Mouse (Mus musculus) T-helper 1 cell (primary cell): ENCODE data around the gene Mag.
"Not testable (repeated sequence)": the region's sequence is repeated elsewhere in the genome, so short reads cannot be mapped to it uniquely, and the experiment has no call there.

Source experiments
- in situ Hi-C: fragments of 300-600 bp; cut with MboI, MseI; formaldehyde crosslinking; loops from one replicate; pipeline ENCODE4 v1.15.1; 2025; ENCODE audit warnings: high pct_unique_total_duplicates

The Mag gene

DNA sequence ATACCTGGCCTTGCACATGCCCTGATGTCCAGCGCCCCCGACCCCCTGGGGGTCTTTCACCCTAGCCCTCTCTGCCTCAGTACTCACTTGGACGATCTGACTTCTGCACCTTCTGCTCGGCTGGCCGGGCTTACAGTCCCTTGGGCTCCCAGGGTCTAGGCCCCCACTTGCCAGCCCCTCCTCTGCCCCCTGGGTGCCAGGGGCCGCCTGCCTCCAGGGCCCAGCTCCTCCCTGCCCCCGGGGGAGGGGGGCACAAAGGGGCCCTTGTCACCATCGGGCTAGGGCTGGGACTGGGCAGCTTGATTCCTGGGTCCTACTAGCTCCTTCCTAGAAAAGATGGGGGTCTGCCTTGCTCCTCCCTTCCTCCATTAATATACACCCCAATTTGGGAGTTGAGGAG, at the start of gene Mag:
TSS of gene Mag (minus strand) at position 142 of the 400 bp plus-strand sequence.
- in situ Hi-C loops: no loop called here

DNA sequence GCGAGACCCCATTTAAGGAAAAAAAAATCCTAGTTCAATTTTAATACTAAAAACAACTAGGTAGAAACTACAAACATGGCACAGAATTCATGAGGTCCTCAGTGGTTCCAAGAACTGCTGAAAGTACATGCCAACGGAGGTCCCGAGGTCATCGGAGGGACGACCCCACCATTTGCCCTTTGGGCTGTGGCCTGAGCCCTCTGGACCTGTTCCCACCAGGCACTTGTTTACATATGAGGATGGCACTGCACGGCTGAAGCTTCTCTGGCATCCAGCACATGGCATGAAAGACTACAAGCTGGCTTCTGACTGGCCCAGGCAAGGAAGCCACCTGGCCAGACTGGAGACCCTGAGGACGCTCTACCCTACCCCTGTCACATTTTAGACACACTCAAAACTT, 49.7 kb upstream of the Mag start:
- in situ Hi-C loops: no loop called here

DNA sequence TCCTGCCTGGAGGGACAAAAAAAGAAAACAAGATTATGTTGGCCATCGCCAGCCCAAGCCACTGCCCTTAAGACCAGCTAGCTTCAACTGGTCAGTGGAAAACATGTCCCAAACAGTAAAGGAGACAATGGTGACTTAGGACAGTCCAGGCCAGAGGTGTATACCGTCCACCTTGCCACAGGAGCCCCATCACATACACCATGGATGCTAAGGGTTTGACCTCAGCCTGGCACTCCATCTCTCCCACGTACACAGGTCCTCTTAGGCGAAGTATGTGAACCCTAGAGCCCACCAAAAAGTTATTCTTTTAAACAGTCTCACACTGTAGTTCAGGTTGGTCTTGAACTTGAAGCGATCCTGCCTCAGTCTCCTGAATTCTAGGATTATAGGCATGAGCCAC, 48.2 kb upstream of the Mag start:
- in situ Hi-C loops: no loop called here

DNA sequence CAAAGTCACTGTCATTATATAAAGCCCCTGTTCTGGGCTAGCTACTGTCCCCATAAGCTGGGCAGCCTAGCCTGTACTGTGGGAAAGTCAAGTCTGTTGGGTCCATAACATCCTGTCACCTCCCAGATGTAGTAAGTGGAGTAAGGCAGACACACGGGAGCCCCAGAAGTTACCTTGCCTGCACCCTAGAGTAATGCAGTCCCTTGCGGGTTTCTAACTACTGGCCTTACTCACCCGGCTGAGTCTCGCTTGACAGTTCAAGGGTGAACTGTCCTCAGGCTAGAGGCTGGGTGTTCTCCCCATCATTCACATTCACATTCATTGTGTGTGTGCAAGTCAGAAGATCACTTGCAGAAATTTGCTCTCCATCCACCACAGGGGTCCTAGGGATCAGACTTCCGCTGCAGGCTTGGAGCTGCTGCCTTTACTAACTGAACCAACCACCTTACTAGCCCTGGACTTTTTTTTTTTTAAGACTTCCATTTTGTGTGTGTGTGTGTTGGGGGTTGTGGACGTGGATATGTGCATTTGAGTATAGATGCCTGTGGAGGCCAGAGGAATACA, 45.2 kb upstream of the Mag start:
- in situ Hi-C loops: no loop called here

DNA sequence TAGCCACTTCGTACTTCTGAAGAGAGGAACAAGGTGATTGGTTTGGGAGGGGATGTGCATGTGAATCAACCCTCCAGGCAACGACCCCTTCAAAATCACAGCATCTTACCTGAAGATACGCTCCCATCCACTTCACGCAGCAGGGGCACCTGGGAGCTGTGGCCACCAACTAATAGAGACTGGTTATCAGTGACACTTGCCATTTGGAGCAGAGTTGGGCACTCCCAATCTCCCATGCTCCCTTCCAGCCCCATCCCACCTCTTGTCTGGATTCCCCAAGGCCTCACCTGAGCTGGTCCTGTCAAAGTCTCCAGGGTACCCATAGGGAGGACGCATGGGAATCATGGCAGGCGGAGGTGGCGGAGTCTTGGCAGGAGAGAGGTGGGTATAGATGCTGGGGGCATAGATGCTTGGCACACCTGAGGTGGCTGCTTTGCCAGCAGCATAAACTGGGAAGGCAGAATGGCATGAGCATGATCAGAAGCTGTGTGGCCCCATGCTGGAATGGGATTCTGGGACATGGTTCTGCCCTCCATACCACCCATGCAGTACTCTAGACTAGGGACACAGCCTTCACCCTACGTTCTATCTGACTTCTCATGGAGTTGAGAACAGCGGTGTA, 44.3 kb upstream of the Mag start:
- in situ Hi-C loops: no loop called here

DNA sequence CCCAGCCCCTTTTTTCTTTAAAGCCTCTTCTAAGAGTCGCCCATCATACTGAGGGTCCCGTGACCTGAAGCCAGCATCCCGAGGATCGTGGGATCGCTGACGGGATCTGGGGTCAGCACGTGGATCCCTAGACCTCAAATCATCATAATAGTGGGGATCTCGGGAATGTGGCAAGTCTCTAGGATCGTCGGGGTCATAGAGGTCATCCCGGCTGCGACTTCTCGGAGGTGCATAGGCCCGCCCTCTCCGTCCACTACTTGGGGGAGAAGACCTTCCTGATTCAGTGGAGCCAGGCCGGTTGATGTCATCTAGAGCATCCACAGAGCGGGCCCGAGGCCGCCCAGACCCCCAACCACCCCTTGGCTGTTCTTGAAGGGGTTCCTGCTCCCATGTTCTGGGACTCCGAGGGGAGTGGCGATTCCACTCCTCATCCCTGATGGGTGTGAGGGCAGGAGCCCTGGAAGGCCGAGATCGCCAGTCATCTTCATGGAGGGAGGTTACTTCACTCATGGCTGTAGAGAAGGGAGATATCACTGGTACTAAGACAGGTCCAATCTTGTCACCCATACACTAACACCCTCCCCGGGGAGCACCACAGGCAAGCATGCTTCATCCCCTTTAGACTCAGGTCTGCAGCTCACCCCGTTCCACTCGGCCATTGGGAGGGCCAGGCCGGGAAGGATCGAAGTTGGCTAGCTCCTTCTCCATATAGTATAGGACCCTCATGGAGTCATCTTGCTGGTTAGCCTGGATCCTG, 43.6 kb upstream of the Mag start:
- in situ Hi-C loops: no loop called here

DNA sequence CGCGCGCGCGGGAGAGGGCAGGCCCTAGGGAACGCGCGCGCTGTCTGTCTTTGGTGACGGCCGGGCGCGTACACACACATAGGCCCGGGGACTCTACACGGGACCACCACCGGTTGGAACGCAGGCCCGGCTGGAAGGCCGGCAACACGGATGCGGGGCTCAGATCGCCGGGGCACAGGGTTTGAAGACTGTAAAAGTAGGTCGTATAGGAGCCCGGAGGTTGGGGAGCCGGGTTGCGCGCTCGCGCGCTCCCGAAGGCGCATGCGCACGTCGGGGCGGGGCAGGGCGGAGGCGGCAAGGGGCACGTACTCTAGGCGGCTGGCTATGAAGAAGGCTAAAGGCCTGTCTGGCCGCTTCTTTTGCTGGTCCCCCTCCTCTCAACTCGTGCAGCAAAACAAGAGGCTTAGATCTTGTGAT, 42.7 kb upstream of the Mag start:
- in situ Hi-C loops: no loop called here

DNA sequence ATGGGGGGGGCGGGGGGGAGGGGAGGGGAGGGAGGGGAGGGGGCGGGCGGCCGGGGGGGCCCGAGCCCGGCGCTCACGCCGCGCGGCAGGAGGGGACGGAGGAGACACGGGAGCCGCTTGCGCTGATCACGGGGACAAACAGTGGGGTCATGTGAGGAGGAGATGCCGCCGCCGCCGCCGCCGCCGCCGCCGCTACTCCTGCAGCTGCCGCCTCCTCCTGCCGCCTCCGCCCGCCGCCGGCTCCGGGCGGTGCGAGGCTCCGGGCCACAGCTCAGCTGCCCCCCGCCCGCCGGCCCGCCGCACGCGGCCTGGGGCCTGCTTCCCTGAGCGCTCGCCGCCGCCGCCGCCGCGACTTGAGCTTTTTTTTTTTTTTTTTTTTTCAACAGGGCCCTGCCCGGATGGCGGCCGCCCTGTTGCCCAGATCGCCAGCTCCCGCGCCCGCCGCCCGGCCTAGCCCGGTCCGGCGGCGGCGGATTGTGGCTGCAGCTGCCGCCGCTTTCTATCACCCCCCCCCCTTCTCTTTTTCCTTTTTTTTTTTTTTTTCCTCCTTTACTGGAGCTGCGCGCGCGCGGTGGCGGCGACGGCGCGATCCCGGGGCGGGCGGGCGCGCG, 42.2 kb upstream of the Mag start, which contains the start of gene Usf2:
TSS of gene Usf2 (minus strand) at position 48 of the 611 bp plus-strand sequence.
- in situ Hi-C loops: no loop called here

DNA sequence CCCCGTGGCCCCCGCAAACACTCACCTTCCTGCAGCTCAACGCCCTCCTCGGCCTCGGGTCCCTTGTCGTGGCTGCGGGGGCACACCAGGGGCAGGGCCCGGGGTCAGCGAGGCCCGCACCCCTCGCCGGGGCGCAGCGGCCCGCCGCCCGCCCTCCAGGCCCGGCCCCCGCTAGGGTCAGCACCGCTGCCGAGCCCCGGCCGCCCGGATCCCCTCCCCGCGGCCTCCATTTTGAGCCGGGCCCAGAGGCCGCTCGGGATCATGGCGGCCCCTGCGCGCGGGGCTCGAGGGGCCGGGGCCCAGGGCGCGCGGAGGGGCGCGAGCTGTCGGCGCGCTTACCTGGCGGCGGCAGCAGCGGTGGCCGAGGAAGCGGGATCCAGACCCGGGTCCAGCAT, 41.7 kb upstream of the Mag start:
- in situ Hi-C loops: no loop called here

DNA sequence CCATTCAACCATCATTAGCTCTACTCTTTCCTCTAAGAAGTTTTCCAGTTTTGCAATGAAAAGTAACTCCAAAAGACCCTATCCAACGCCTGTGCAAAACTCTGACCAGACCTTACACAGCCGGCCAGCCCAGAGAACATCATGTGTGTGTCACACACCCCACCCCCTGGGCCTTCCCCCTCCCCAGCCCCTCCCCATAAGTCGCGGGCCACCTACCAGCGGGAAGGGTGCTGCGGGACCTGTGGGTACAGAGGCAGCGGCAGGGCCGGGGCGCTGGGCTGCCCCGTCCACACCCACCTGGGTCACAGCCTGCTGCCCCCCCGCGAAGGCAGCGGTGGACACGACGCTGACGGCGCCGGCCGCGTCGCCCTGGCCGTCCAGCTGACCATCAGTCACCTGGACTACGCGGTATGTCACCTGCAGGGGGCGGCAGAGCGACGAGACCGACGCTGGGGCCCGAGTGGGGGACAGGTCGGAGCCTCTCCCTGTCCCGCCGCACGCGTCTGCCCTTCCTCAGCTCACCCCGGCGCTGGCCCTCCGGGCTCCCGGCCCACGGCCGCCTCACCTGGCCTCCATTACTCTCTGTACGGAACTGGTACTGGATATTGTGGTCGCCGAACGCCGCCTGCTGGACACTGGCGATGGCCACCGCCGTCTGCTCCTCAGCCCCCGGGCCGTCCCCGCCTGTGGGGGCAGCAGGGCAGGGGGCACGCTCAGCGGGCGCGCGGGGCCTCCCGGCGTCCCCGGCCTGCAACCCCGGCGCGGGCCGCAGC, 41.1 kb upstream of the Mag start:
- in situ Hi-C loops: no loop called here

DNA sequence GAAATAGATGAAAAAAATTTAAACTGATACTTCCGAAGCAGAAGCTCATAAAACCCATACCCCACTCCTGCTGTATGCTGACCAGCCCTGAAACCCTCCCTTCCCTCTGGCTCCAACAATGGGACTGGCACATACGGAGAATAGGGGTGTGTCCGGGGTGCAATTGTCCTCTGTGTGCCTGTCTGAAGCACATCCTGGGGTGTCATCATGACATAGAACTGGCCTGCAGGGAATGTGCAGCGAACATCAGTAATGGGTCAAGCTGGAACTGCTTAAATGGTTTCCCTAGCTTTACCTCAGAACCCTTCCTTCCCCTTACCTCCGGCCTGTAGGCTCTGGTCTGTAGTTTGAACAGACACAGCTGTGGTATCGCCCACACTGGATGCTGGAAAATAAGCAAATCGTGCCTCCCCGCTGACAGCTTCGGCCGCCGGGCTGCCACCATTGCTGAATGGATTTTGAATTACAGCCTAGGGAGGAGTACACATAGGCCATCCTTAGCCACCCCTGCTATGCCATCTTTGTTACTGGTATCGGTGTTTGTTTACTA, 40.4 kb upstream of the Mag start:
- in situ Hi-C loops: no loop called here

DNA sequence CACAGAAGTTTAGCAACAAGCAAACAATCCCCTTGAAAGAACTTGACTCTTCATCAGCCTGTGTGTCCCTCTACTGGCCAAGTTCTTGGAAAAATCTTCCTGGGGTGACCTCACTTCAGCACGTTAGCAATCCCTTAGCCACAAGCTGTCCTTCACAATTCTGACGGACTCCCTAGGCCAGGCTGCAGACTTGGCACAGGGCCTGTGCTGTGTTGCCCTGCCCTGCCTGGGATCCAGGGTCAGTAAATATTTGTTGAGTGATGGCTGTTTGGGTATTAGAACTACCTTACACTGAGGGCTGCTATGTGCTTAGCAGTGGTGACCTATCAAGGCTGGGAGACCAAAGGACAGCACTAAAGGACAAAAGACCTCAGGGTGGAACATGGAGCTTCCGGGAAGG, 39.4 kb upstream of the Mag start:
- in situ Hi-C loops: no loop called here

DNA sequence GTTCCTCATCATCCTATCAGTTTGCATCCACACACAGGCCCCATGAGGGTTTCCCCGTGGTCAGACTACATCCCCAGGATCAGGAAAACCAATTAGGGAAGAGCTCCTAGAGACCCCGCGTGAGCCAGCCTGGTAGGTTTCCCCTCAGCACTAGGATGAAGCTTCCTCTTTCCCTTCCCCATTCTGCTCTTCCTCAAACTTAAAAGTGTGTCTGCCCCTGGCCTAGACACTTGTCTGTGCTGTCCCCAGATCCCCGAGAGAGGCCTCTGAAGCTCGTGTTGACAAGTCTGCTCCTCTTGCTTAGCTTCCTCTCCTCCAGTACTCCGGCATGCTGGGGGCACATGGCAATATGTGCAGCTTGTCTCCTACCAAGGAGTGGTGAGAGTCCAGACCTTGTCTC, 38.8 kb upstream of the Mag start:
- in situ Hi-C loops: no loop called here

DNA sequence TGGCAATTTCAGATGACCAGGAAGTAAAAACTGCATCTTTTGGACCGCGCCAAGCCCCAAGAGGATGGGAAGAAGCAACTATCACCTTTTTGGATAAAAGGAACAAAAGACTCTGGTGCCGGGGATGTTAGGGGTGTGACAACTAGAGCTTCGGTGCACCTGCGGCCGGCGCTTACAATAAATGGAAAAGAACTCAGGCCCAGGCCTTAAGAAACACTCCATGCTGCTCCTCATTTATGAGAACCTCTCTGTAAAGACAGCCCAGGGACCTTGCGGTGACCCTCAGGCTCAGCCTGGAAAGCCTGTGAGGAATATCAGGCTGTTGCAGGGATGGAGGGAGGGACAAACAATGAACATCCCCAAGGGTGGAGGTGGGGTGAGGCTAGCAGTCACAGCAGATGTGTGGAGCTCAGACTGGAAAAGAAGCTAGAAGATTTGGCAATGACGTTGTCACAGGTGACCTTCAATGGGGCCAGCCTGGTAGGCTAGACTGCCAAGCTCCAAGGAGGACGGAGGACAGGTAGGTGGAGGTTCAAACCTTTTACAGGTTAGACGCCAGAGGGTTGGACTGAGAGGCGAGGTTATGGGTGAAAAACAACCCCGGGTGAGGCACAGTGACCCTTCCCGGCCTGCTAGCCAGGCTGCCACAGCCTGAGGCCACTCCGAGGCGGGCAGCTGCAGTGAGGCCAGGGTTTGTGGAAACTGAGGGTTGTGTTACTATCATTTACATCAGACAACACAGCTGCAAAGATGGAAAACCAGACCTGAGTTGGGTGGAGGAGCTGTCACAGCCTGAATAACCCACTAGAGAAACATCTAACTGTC, 38.0 kb upstream of the Mag start:
- in situ Hi-C loops: no loop called here

DNA sequence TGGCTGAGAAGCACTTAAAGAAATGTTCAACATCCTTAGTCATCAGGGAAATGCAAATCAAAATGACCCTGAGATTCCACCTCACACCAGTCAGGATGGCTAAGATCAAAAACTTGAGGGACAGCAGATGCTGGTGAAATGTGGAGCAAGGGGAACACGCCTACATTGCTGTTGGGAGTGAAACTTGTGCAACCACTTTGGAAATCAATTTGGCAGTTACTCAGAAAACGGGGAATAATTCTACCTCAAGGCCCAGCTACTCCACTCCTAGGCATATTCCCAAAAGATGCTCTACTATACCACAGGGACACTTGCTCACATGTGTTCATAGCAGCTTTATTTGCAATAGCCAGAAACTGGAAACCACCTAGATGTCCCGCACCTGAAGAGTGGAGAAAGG, 35.2 kb upstream of the Mag start:
- in situ Hi-C loops: not testable (repeated sequence)

DNA sequence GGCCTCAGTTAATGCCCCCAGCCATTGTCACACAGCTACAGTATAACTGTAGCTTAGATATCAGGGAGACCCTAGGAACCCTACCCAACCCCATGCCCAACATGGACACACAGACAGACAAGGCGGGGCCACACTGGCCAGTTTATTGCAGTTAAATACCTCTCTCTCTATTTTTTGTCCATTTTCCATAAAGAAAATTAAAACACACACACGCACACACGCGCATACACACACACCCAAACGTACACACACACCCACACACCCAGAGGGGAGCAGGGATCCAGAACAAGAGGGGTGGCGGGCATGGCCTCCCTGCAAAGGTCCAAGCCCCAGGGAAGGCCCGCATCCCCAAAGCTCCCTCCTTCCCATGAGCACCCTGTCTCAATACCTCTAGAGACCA, 31.2 kb upstream of the Mag start:
- in situ Hi-C loops: no loop called here

DNA sequence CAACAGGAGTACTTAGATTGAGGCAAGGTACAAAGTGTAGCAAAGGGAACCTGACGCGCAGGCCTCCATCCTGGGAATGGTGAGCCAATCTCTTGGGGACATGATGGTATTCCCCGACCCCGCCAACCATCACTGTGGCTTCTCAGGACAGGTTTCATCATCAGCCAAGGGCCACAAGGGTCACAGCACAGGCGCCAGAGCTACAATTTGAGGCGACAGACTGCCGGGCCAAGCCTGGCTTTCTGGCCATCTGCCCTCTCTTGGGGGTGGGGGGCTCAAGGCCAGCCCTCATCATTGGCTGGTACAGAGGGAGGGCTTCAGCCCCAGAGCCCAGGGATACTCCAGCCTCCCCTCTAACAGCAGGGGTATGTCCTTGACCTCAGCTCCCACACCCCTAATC, 30.8 kb upstream of the Mag start:
- in situ Hi-C loops: not testable (repeated sequence)

DNA sequence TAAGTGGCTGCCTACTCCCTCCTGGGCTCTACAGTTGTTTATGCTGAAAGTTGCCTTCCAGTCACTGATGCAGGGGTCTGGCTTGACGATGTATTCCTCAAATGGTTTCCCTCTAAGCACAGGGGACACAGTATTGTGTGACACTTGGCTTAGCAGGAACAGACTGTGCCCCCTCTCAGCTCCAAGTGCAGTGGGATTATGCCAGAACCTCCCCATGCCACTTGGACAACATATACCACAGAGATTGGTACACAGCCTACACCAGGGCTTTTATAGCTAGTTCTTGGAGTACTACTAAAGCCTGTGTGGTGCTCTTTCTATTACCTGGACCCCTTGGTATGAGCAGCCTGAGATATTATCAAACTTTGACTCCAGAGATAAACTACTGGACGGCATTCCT, 30.0 kb upstream of the Mag start:
- in situ Hi-C loops: not testable (repeated sequence)

DNA sequence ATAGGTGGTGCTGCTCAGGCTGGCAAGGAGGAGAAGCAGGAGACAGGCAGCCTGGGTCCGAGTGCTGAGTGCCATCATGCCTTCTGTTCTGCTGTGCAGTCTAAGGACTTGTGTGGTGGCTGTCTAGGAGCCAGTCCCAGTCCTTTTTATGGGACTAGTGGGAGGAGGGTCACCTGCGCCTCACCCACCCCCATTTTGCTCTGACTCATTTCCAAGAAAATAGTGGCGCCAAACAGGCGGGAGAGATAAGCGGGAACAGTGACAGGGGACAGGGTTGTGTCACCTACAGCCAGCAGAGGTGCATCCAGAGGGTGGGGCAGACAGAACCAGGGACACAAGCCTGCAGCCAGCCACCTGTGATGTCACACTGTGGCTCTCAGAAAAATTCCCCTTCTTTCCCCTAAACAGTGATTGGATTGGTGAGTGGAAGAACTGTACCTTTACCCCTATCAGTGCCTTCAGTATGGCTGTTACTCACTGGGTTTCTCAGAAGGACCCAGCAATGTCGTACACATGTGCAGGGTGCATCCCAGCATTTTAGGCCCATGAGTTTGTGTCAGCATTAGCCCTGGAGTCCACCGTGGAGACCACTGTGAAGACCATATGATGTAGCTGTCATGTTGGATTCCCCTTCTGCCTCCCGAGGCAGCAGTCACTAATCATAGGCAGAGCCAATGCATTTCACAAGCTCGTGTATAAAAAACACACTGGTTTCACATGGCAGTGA, 29.4 kb upstream of the Mag start, which contains the start of gene Hamp:
TSS of gene Hamp (minus strand) at position 124 of the 727 bp plus-strand sequence.
- in situ Hi-C loops: no loop called here

DNA sequence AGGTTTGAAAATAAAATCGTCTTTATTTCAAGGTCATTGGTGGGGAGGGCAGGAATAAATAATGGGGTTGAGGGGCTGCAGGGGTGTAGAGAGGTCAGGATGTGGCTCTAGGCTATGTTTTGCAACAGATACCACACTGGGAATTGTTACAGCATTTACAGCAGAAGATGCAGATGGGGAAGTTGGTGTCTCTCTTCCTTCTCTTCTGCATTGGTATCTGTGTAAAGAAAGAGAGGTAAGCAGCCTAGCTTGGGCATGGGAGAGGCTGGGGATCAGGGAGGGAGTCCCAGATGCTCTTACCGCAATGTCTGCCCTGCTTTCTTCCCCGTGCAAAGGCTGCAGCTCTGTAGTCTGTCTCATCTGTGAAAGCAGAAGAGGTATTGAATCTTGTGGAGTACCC, 27.7 kb upstream of the Mag start:
- in situ Hi-C loops: not testable (repeated sequence)
